Mouse (Mus musculus) monocyte, adult 2 months (primary cell): ENCODE data around the gene Slc12a6.

Experiments
- DNase-seq, 2 experiments: peaks; one replicate each; pipeline ENCODE4 v3.0.0; 2022; ENCODE audit warnings: low spot score in 2 of 2, low read depth in 1 of 2

Gene Slc12a6

DNA sequence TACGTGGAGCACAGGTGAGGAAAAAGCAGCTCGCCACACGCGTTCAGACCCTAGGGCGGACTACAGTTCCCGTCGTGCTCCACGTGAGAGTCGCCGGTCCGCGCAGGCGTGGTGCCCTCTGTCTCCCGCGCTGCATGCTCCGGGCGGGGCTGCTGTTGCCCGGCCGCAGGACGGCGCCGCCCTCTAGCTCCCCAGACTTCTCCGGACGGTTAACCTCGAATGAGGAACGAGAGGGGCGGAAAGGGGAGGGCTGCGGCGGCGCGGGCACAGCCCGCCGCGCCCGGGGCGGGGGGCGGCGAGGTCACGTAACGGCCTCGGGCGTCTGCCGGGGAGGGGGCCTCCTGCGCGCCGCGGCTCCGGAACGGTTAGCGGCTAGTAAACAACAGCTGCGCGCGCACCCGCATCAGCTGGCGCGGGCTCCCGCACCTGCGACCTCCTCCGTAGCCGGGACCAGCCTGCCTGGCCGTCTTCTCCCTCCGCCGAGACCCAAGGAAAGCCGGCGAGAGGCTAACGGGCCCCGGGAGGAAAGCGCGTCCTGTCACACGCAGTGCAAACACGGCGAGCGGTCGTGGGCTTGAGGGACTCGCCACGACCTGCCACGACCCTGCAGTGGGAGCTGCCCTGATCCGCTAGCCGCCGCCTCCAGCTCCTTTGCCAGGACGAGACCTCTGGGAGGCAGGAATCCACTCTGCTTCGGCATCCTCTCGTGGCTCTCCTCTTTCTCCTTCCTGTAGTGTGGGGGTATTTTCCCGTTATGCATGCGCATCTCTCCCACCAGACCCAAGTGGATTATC lies at the start of gene Slc12a6:
Gene Slc12a6 (plus strand): TSS at position 378 of the 794 bp plus-strand sequence.
- peak; percentile 76 to 87 for DNase-seq

DNA sequence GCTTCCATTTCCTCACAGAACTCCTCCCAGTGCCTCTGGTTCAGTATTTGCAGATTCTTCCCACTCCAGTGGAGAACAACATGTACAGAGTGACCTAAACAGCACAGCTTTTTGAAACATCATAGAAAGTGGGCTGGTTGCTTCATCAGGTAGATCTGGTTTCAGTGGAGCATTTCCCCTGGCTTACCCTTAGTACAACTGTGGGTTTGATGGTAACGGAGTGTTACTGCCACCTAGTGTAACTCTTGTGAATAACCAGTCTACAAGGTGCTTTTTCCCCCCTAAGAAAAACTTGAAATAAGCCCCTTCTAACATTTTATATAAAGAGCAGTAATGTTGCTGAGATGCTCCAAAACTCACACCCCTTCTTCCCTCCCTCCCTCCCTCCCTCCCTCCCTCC lies 49.6 kb upstream of the Slc12a6 start:
- DNase-seq = no peak

DNA sequence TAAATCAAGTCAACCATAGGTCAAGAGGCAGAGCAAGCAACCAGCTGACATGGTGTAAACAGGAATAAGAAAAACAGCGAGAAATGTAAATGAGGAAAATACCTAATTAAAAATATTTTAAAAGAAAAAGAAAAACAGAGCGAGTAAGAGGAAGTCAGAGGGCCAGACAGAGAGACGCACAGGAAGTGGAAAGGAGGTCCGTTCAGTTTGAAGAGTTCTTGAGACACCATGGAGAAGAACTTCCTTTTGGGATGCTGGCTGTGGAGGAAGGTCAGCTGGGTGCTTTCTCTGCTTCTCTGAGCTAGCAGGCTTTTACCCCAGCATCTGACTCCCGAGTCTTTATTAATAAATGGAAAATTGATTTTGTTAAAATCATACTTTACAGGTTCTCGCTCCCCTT lies 48.0 kb upstream of the Slc12a6 start:
- DNase-seq = no peak

DNA sequence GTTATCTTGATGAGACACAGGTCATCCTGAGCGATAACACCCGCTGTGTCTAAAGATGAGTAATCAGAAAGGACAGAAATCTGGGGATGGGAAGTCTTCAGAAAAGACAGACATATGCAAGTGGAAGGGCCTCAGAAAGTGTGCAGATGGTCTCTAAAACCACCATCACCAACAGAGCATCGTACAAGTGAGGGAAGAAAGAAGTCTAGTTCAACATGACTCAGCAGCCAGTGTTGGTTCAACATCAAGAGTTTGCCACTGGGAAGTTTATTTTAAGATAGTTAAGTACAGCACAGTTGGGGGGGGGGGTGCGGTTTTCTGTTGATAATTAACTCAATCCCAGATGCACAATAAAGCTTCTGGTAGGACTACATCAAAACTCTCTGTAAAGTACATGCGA lies 44.7 kb upstream of the Slc12a6 start:
- no peak for DNase-seq

DNA sequence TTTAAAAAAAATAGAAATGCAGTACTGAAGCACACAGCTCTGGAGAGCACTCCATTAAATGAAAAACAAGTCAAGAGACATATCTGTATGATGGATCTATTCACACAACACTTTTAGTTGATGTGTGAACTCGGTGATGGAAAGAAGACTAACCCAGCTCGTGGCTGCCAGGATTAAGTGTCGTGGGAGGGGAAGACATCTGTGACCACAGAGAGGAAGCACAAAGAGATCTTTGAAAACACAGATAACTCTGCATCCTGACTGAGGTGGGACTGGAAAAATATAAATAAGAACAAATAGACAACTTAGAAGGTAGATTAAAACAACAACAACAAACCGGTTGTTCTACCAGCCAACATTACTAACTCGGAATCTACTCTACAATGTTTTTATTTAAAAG lies 43.0 kb upstream of the Slc12a6 start:
- no peak for DNase-seq

DNA sequence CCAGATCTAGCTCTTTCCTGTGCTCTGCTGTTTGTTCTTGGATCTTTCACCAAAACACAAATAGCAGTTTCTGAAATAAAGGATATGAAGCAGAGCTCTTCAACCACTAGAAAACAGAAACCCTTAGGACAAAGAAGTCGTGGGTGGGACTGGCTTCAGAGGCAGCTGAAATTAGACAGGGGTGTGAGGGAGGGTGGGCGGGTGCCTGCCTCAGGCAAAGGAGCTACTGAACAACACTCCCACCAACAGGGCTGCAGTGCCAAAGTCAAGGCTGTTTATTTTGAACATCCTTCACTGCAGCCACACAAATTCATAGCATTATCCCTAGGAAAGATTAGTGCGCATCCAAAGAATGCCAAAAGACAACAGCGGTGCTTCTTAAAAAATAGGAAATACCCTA lies 41.3 kb upstream of the Slc12a6 start:
- no peak for DNase-seq

DNA sequence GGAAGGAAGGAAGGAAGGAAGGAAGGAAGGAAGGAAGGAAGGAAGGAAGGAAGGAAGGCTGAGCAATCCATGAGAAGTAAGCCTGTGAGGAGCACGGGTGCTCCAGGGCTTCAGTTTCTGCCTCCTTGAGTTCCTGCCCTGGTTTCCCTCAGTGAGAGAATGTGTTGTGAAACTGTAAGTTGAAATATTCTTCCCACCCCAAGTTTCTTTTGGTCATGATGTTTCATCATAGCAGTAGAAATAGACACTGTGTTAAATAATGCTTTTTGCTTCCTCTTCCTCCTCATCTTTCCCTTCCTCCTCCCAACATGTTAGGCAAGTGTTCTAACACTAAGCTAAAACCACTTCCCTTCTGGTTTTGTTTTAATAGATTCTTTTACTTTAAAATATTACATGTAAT lies 33.0 kb upstream of the Slc12a6 start:
- no peak for DNase-seq

DNA sequence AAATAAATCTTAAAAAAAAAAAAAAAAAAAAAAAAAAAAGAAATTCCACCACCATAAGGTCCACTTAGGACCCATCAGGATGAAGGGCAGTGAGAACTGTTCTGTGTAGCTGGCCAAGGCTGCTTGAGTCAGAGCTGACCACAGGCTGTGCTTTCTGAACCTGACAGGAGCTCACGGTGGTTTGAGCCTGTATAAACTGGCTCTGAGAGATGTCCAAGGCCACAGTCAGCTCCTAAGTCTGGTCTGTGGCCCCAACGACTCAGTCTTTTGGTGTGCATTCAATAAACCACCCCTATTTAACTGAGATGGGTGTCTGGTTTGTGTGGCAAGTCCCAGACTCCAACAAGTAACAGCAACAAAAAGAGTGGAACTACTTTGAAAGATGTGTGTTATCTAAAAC lies 29.0 kb upstream of the Slc12a6 start:
- no peak for DNase-seq

DNA sequence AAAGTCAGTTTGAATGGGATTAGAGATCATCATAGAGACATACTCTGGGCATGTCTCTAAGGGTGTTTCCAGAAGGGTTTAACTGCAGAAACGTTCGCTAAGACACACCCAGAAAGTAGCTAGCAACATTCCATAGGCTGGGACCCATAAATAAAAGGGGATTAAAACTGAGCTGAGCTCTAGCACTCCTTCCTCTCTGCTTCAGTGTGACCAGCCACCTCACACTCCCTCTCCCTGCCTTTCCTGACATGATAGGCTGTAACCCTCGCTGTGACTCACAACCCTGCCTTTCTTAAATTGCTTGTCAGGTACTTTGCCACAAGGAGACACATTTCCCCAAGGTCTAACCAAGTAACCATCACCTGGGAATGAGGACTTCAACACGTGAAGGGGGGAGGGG lies 27.6 kb upstream of the Slc12a6 start:
- DNase-seq = no peak

DNA sequence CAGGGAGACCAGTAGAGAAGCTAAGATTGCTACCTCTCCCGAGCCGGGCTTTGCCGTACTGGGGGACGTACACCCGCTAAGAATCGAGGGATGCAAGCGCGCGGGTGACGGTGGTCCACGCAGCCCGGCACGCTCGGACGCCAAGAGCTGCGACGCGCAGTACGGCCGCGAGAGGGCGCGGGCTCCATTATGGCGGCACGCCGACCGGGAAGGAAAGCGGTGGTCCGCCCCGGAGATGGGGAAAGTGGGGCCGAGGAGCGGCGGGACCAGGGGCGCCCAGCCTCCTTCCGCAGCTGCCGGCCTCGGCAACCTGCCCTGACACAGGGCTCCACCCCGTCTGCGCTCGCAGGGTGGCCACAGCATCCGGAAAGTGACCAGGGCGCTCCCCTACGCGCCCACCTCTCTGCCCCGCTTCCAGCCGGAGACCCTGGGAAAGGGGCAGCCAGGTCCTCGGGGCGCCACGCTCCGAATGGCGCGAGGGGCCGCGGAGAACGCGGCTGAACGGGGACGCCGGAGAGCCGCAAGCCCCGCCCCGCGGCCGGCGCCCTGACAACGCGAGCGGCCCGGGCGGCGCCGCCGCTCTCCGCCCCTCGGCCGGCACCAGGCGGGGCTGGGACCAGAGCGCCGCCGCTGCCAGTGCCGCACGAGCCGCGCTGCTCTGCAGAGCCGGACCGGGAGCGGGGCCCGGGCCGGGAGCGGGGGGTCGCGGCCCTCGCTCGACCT lies 26.3 kb upstream of the Slc12a6 start, which contains the start of gene Lpcat4:
Gene Lpcat4 (plus strand): TSS at position 257 of the 723 bp plus-strand sequence.
- peak; percentile 40 to 73 for DNase-seq

DNA sequence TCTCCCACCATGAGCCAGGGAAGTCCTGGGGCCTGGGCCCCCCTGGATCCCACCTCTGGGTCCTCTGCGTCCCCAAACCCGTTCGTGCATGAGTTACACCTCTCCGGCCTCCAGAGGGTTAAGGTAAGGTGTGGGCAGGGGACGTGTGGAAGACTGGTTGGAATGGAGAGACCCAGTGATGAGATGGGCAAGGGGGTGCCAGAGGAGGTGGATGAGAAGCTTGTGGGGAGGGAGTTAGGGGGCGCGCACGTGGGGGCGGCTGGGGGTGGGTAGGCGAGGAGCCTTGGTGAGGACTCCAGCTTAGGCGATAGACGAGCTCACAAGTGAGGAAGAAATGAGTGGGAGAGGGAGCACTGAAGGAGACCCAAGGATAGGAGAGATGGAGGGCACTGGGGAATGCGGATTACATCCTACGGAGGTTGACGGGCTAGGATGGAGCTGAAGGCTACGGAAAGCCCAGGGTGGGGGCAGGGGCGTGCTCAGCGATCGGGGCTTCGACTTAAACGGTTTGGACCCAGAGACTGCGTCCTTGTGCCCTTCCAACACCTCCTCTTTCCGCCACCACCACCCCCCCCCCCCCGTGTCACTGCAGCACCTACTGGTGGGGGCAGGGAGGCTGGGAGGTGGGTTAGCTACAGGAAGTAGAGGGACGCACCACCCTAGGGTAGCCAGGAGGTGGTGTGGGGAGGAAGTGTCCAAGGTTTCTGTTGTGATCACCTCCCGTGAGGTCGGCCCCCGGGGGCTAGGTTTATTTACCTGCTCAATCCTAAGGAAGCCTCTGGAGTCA lies 25.5 kb upstream of the Slc12a6 start:
- DNase-seq = no peak

DNA sequence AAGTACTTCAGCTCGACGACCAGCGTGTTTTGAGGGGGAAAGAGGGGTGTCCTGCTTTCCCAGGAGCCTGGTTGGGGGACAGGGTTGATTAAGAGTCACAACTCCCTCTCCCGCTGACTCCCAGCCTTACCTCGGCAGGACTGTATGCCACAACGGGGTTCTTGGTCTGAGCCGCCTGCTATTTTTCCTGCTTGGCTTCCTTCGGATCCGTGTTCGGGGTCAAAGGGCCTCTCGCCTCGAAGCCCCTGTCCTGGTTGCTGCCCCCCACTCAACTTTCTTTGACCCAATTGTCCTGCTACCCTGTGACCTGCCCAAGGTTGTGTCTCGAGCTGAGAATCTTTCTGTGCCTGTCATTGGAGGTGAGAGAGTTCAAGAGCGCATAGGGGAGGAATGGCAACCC lies 23.8 kb upstream of the Slc12a6 start:
- DNase-seq = no peak

DNA sequence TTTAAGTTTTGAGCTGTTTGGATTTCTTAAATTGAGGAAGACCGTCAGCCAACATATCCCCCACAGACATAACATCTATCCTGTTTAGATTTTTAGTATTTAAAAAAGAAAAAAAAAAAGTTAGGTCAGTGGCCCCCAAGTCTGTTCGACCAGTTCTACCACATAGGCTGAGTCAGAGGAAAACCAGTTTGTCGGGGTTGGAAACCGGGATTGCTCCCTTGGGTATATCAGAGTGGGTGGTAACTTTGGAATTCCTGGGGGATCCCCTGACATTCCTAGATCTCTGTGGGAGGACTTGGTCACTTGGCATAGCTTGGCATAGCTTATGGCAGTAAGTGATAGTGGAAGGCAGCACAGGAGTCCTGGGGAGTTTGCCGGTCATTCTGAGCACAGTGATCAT lies 20.3 kb upstream of the Slc12a6 start:
- DNase-seq = no peak

DNA sequence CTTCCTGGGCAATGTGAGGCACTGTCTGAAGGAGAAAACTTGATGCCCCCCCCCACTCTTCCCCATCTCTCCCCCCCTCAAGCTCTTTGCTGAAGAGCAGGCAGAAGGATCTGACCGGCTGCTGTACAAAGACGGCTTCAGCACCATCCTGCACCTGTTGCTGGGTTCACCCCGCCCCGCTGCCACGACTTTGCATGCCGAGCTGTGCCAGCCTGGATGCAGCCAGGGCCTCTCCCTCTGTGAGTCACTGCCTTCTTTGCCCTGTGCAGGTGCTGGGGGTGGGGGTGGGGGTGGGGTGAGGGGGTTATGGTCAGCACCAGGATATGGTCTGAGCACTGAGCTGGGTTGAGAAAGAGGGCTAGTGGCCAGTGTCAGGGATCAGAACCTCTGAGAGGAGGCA lies 19.4 kb upstream of the Slc12a6 start:
- DNase-seq = no peak

DNA sequence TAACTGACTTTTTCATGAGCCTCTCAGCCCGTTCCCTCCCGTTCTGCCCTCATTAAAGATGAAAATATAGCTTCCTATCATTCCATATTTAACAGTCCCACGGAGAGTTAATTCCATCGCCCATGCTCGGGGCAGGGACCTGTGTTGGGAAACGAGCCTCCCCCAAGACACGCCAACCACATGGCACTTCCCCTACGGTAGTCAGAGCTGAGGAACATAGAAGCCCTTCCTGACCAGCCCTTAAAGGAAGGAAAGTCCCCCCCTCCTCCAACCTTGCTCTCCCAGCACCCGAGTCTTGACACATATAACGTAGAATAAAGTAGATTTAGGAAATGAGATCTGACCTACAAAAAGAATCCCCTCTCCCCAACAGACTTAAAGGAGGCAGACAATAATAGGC lies 18.3 kb upstream of the Slc12a6 start:
- DNase-seq = no peak

DNA sequence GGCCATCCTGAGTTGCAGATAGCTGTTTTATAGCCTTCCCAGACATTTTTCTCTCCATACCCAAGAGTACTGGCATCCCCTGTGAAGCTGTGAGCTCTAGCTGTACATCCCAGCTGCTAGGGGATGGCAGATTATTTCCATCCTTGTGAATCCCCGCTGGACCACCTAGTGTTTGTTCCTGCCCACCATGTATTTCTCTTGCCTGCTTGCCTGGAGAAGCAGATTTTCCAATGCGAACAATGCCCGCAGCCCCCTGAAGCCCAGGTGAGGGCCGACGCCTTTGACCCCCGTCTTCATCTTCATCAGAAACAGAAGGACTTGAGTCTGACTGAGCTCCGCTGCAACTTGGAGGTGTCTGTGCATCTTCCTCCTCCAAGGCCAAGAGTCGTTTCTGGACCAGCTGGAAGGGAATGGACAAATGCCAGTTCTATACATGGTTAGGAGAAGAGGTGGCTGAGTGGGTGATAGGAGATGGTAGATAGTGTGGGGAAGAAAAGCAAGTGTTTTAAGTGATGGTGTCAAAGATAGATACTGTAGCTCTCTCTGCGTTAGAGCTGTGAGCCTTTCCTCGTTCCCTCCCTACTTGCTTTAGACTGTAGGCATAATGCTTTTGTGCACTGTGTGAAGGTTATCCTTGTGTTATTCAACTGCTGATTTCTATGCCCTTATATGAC lies 15.7 kb upstream of the Slc12a6 start:
- no peak for DNase-seq

DNA sequence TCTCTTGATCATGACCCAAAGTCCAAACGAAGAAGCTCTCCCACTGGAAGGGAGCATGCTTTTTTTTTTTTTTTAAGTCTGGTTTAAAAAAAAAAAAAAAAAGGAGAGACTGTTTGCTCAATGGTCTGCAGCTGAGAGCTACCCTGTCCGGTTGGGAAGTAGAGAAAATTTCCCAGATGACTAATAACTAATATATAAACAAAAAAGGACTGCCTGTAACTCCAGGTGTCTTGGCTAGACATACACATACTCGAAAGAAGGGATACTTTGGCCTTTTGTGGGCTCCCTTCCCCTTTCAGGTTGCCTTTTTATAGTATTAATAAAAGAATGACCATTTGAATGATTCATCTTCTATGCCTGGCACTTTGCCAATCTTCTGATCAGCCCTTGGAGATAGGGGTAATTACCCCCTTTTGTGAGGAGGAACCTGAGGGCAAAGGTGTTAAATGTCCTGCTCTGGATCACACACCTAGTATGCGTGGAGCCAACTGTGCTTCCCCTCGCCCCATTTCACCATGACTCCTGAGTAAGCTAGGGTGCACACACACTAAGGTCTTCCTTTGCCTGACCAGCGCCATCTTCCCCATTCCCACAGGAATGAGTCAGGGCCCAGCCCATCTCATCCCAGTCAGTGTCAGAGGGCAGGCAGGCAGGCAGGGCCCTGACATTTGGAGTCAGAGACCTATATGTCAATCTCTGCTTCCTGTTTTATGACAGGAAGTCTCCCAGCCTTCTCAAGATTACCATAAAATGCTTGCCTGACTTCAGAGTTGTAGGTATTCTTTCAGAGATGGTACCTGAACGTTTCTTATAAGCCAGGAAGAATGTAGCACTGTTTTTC lies 10.7 kb upstream of the Slc12a6 start:
- no peak for DNase-seq

DNA sequence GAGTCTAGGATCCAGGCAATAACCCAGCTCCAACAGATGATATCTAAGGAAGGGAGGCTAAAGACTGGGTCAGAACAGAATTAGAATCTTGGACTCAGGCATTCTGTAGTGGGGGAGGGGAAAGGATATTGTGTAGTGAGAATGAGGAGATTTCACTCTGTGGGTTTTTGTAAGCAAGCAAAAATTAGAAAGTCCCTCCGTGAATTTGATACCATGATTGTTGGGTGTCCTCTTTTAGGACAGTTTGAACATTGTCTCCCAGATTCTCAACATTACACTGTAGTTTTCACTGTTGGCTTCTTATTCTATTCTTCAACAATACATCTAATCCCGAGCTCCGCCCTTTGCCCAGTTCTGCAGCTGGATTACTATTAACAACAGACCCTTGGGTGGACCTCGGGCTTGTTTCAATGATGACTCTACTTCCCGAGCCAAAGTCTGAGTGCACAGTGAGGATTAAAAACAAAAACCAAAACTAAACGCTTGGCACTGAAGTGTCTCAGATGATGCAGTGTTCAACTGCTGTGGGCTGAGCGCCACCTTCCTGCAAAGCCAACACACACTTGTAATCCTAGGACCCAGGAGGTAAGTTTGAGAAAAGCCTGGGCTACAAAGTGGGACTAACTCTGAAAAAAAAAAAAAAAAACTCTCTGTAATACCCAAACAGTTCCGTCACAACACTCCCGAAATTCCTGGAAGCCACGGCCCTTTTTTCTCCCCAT lies 6.2 kb upstream of the Slc12a6 start, which contains the start of gene Nutm1:
Gene Nutm1 (minus strand): TSS at position 51 of the 722 bp plus-strand sequence.
- DNase-seq = no peak
